Comparison of ENCODE assay signal across 14 mouse cellular contexts in the genomic region with DNA sequence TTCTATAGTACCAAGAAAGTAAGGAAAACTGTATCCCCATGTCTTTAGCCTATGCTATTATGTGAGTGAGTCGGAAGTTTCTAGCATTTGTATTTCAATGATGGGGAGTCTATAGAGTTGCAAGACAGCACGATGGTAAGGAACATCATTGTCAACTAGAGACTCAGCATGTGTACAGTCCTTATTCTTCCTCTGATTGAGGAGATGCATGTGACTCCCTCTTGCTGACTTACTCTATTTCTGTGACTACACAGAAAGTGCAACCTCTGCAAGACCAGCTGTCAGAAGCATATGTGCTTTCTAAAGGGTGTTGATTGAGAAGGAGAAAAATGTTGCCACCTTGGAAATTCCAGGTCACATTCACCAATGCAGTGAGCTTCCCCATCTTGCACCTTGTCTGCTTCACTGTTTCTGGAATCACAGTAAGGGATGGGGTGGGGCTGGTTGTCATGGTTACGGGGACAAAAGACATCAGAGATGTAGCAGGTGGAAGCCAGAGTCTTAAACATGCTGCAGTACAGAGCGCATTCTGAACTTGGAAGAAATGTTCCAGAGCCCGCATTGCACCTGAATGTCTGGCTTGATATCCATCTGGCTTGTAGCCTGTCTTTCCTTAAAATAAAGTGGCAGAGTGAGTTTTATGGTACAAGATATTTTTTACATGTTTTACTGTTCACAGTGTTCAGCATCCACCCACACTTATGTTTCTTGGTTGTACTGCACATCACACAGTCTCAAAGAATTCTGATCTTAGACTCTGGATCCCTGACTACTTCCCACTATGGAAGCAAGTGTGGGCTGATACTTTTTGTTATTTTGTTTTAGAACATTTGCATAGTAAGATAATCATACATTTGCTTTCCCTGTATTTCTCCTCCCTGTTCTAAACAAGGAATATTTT. TPM values are rescaled to one million over a fixed set of nuclear protein-coding genes. Genes with fewer than 3 reads are reported as not detected.
A peak's percentile ranks its signal among the peaks of the same experiment; 100 is the strongest.
DNase-seq lines count a peak whose midpoint lies in the region; ATAC-seq and TF ChIP-seq lines count a peak whose summit lies in the region.
"Had no signal": no experiment of that assay in that cellular context is flagged by ENCODE, and none has a peak within 500 bp of the region (broad histone marks: within the 10 kb centered on the region; RNA-seq: fewer than 3 reads in every experiment).

No protein-coding gene starts in this region.

- no peaks in the 10 kb centered on the region for H3K9me3 ChIP-seq in midbrain, postnatal 0 days (ENCODE audit: low read length)
- H3K9me3 ChIP-seq: stomach, embryonic 15.5 days had no signal

- H3K4me2 ChIP-seq in midbrain, postnatal 0 days (ENCODE audit: low read depth, low read length, poor library complexity, severe bottlenecking): no peak overlapping the region
- H3K4me2 ChIP-seq: stomach, embryonic 15.5 days had no signal

- H3K27ac ChIP-seq in cerebellum, adult 2 months (ENCODE audit: insufficient read depth, low read length): no peak overlapping the region
- peak overlapping the region; percentile 51; the same call in 1 of the 2 replicates for H3K27ac ChIP-seq in cortical plate, adult 2 months (ENCODE audit: insufficient read depth, low read length)
- H3K27ac ChIP-seq in midbrain, postnatal 0 days (ENCODE audit: low read depth, low read length): 0 out of 2 replicates have a peak overlapping the region, but pooled peaks have one; percentile 2
- H3K27ac ChIP-seq: liver, embryonic 14.5 days; stomach, embryonic 15.5 days had no signal

- ATAC-seq in midbrain, postnatal 0 days (ENCODE audit: low FRiP score): peak; percentile 84

- no peaks in the 10 kb centered on the region for H3K27me3 ChIP-seq in cerebellum, adult 2 months (ENCODE audit: control insufficient read depth, insufficient read depth, low read length)
- no peaks in the 10 kb centered on the region for H3K27me3 ChIP-seq in midbrain, postnatal 0 days (ENCODE audit: insufficient read depth, low read length)
- H3K27me3 ChIP-seq: stomach, embryonic 15.5 days had no signal

- H3K36me3 ChIP-seq in midbrain, postnatal 0 days (ENCODE audit: insufficient read depth, low read length): no peaks in the 10 kb centered on the region
- H3K36me3 ChIP-seq: stomach, embryonic 15.5 days had no signal

- no peak overlapping the region for H3K4me3 ChIP-seq in cerebellum, adult 2 months (replicated peaks; ENCODE audit: insufficient read depth, low read depth, low read length)
- no peak overlapping the region for H3K4me3 ChIP-seq in cortical plate, adult 2 months (ENCODE audit: insufficient read depth, low read length)
- H3K4me3 ChIP-seq in midbrain, postnatal 0 days (ENCODE audit: low read depth, low read length): no peak overlapping the region
- H3K4me3 ChIP-seq: stomach, embryonic 15.5 days had no signal

- WGBS in cerebellum, adult 2 months: 63% methylated on average over 5 of the region's 5 CpGs
- 62% methylated on average over 5 of the region's 5 CpGs for WGBS in midbrain, postnatal 0 days

- no peak for TF ChIP-seq CTCF in cerebellum, adult 2 months (IDR thresholded peaks at IDR 0.05; ENCODE audit: borderline replicate concordance, insufficient read depth, low read depth, low read length)
- TF ChIP-seq CTCF in cortical plate, adult 2 months (IDR thresholded peaks at IDR 0.05; ENCODE audit: extremely low read depth, insufficient read depth, low read length): no peak
- no peak for TF ChIP-seq CTCF in midbrain, postnatal 0 days (IDR thresholded peaks at IDR 0.05)

- peak; percentile 48 to 58 for DNase-seq in cerebellum, postnatal 14 days
- no peak for DNase-seq in cerebellum, adult 2 months
- DNase-seq in layer of hippocampus, adult 8-10 months (ENCODE audit: low spot score in 2 of 2): peak; percentile 36 to 51
- peak; percentile 68 for DNase-seq in midbrain, postnatal 0 days (ENCODE audit: low spot score)
- no peak for DNase-seq in heart, postnatal 4 days
- no peak for DNase-seq in adrenal gland, adult (ENCODE audit: inconsistent age in 2 of 2, low spot score in 1 of 2)
- no peak for DNase-seq in kidney, postnatal 25 days
- DNase-seq: gastrocnemius, postnatal 36 days; kidney, postnatal 36 days had no signal

- no peaks in the 10 kb centered on the region; the same call in 1 of the 2 replicates for H3K4me1 ChIP-seq in cerebellum, adult 2 months (ENCODE audit: control insufficient read depth, insufficient read depth, low read length)
- peaks cover 10% of the 10 kb centered on the region for H3K4me1 ChIP-seq in cortical plate, adult 2 months (ENCODE audit: control insufficient read depth, insufficient read depth, low read length)
- H3K4me1 ChIP-seq in midbrain, postnatal 0 days (ENCODE audit: insufficient read depth, low read length): no peaks in the 10 kb centered on the region; the same call in 1 of the 2 replicates
- H3K4me1 ChIP-seq: stomach, embryonic 15.5 days had no signal

- no peak for TF ChIP-seq POLR2A in cerebellum, adult 2 months (IDR thresholded peaks at IDR 0.05; ENCODE audit: borderline replicate concordance, insufficient read depth, low read length)
- no peak for TF ChIP-seq POLR2A in cortical plate, adult 2 months (IDR thresholded peaks at IDR 0.05; ENCODE audit: extremely low read depth, insufficient read depth, low read length)

- H3K9ac ChIP-seq in midbrain, postnatal 0 days (replicated peaks; ENCODE audit: low read length, poor library complexity, severe bottlenecking): no peak overlapping the region
- H3K9ac ChIP-seq: liver, embryonic 14.5 days; stomach, embryonic 15.5 days had no signal

RNA-seq across cellular contexts. Expression of gene Hrasls, which starts 7.2 kb away (rescaled TPM):
- 13.3 and 15.1 TPM in 2 replicates for polyA plus RNA-seq in cerebellum, adult 2 months (2012; rRNA removed)
- 18.7 and 20.4 TPM in 2 replicates for polyA plus RNA-seq in cortical plate, adult 2 months (2012; rRNA removed)
- total RNA-seq in layer of hippocampus, adult 8-10 months (2022): 10 to 100 TPM; 11.6 to 13.9 (median 13.1) TPM
- 13.4 and 20.3 TPM in 2 replicates for total RNA-seq in midbrain, postnatal 0 days (2014; rRNA removed)
- 6.7 and 7.0 TPM in 2 replicates for polyA plus RNA-seq in midbrain, postnatal 0 days (2015; fragmentation: Nextera tagmentation; extraction: Ambion mirVana)
- 1 to 10 TPM; 1.5 to 2.2 TPM for total RNA-seq in heart, postnatal 4 days (2021)
- total RNA-seq: hematopoietic stem cell, adult 5-6 weeks; megakaryocyte-erythroid progenitor cell, adult 5-6 weeks had no signal

Comparison
In these comparisons a context has a peak if more than half of its experiments do, and no peak if none do; other contexts are left out.
1. DNase-seq: peak in cerebellum, postnatal 14 days (2 of 2), layer of hippocampus, adult 8-10 months (2 of 2) and midbrain, postnatal 0 days (single experiment); none in cerebellum, adult 2 months (0 of 2), heart, postnatal 4 days (single experiment), adrenal gland, adult (0 of 2) and kidney, postnatal 25 days (0 of 2).